Mouse (Mus musculus): ENCODE measurements at regions not wholly inside any gene's neighbourhood (a gene's known extent, or its start where the extent isn't known, plus 50 kb on each side); places are given as distances from the start of the nearest gene placed in this dataset.

GRCm38 (mm10) chrX:166749055-166749679 is 163.6 kb upstream of the Egfl6 start:
- no peak for TF ChIP-seq POLR2A (IDR thresholded peaks at IDR 0.05; ENCODE audit: borderline replicate concordance, extremely low read depth, low read depth, low read length)
- TF ChIP-seq CTCF (IDR thresholded peaks at IDR 0.05; ENCODE audit: insufficient read depth, low read length): no peak
